Mouse (Mus musculus) midbrain, postnatal 0 days (tissue): ENCODE results near the gene Slc1a2. TPM values are rescaled to one million over a fixed set of nuclear protein-coding genes. Genes with fewer than 3 reads are reported as not detected.

Source experiments
- ATAC-seq: fragments of 200-750 bp; cut with Nextera tagmentation; 2 replicates; pipeline ENCODE4 v1.8.0; 2017; ENCODE audit warnings: moderate number of reproducible peaks, mild to moderate bottlenecking, moderate TSS enrichment, moderate library complexity; ENCODE audit not compliant: low FRiP score
- DNase-seq: peaks from one replicate; pipeline ENCODE4 v3.0.0-alpha.2; 2015; ENCODE audit warnings: low spot score
- H3K27ac ChIP-seq: fragments of 300-500 bp; sonication (generic); 2 replicates; pipeline ENCODE4 v1.5.1; 2014; ENCODE audit warnings: low read depth, mild to moderate bottlenecking, low read length, mixed read lengths
- H3K27me3 ChIP-seq: fragments of 300-500 bp; sonication (generic); 2 replicates; pipeline ENCODE4 v1.6.1; 2014; ENCODE audit warnings: low read length, control low read depth, mixed read lengths; ENCODE audit not compliant: insufficient read depth
- H3K36me3 ChIP-seq: fragments of 300-500 bp; sonication (generic); 2 replicates; pipeline ENCODE4 v1.6.1; 2014; ENCODE audit warnings: low read length, control low read depth, mixed read lengths; ENCODE audit not compliant: insufficient read depth
- H3K4me1 ChIP-seq: fragments of 300-500 bp; sonication (generic); 2 replicates; pipeline ENCODE4 v1.6.1; 2014; ENCODE audit warnings: mild to moderate bottlenecking, control low read depth, antibody characterized with exemption, low read length, mixed read lengths; ENCODE audit not compliant: insufficient read depth
- H3K4me2 ChIP-seq: fragments of 300-500 bp; sonication (generic); 2 replicates; pipeline ENCODE4 v1.6.1; 2014; ENCODE audit warnings: low read depth, mild to moderate bottlenecking, low read length, mixed read lengths; ENCODE audit not compliant: poor library complexity, severe bottlenecking
- H3K4me3 ChIP-seq: fragments of 300-500 bp; sonication (generic); 2 replicates; pipeline ENCODE4 v1.5.1; 2014; ENCODE audit warnings: low read depth, mild to moderate bottlenecking, low read length, moderate library complexity
- H3K9ac ChIP-seq: fragments of 300-500 bp; sonication (generic); replicated peaks from 2 replicates; pipeline ENCODE4 v1.6.1; 2014; ENCODE audit warnings: mild to moderate bottlenecking, low read length, moderate library complexity, mixed read lengths; ENCODE audit not compliant: poor library complexity, severe bottlenecking
- H3K9me3 ChIP-seq: fragments of 300-500 bp; sonication (generic); 2 replicates; pipeline ENCODE4 v1.6.1; 2016; ENCODE audit warnings: low read length, control low read depth
- CTCF ChIP-seq: IDR thresholded peaks from 2 replicates; pipeline ENCODE4 v1.5.1; 2016; ENCODE audit warnings: antibody characterized with exemption, mild to moderate bottlenecking
- WGBS: fragments of 180-500 bp; shearing (Covaris S2); extraction: QIAGEN DNeasy Blood & Tissue Kit; methylation state at CpG from one replicate; pipeline ENCODE4 v1.1.7; 2014; 5-methylcytosine and 5-hydroxymethylcytosine counted together
- polyA plus RNA-seq: library from polyadenylated mRNA; unstranded; fragments of >200 nt; fragmentation: Nextera tagmentation; extraction: Ambion mirVana; gene quantifications from 2 replicates; pipeline ENCODE4 v1.2.1, GENCODE M21; 2015
- total RNA-seq: library from RNA; depleted of rRNA; stranded (reverse); fragments of >200 nt; gene quantifications from 2 replicates; pipeline ENCODE4 v1.2.3, GENCODE M21; 2014

The Slc1a2 gene
- total and polyA plus RNA-seq, 2 experiments from 2014 or later: 15.7 to 102 TPM

DNA sequence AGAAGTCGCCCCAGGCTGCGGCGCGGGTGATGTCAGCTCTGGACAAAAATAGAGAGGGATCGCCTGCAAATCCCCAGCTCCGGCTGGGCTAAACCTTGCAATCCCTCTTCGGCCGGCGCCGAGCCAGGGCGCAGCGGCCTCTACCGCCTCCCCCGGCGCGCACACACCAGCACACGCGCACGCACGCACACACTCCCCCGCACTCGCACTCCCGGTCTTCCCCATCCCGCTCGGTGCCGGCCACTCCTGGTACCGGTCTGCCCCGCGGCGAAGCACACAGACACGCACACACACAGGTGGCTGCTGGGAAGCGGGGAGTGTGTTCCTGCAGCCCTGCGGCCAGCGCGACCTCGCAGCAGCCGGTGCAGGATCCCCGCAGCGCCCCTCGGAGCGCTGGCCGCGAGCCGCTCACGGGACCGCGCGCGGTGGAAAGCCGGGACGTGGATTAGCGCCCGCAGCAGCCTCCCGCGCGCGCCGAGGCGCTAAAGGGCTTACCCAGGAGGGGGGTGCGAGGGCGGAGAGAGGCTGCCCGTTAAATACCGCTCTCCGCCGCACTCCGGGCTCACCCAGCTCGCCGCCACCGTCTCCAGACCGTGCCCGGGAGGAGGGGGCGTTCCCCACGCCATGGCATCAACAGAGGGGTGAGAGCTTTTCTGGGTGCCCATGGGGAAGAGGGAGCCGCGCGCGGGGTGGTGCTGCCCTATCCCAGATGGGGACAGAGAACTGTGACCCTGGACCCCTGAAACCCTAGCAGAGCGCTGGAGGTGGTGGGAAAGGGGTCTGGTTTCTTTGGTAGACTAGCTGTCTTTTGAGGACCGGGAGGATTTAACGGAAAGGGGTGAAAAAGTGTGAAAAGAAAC is 432 bp downstream of the Slc1a2 start:
- Histone ChIP-seq H3K9me3 (no peaks in the 10 kb centered on the region), H3K4me3 (peak overlapping the region; percentile 83), H3K36me3 (no peaks in the 10 kb centered on the region), H3K27me3 (no peaks in the 10 kb centered on the region), H3K4me2 (peak overlapping the region; percentile 87), H3K9ac (peak overlapping the region; percentile 79), H3K4me1 (peaks cover 25% of the 10 kb centered on the region; the same call in 1 of the 2 replicates), H3K27ac (peak overlapping the region; percentile 88)
- peak; percentile 60 for TF ChIP-seq CTCF
- DNase-seq (peak; percentile 86), ATAC-seq (peak; percentile 90)
- under 1% methylated on average over 49 of the region's 80 CpGs for WGBS

- no peak for TF ChIP-seq CTCF
- peak overlapping the region; percentile 88 for H3K27ac ChIP-seq
- H3K36me3 ChIP-seq: no peaks in the 10 kb centered on the region
- peak overlapping the region; percentile 87 for H3K4me2 ChIP-seq
- 1% methylated on average over 10 of the region's 10 CpGs for WGBS
- H3K4me3 ChIP-seq: peak overlapping the region; percentile 83
- peak overlapping the region; percentile 79 for H3K9ac ChIP-seq
- H3K4me1 ChIP-seq: peaks cover 25% of the 10 kb centered on the region; the same call in 1 of the 2 replicates
- no peaks in the 10 kb centered on the region for H3K27me3 ChIP-seq
- peak; percentile 61 for DNase-seq
- no peak for ATAC-seq
- H3K9me3 ChIP-seq: no peaks in the 10 kb centered on the region
These were observed 1.0 kb downstream of the Slc1a2 start for GRCm38 (mm10) chr2:102659521-102659830.

- Histone ChIP-seq H3K9ac (peak overlapping the region; percentile 52), H3K36me3 (no peaks in the 10 kb centered on the region), H3K4me2 (peak overlapping the region; percentile 87), H3K27me3 (no peaks in the 10 kb centered on the region), H3K4me1 (peaks cover 25% of the 10 kb centered on the region; the same call in 1 of the 2 replicates), H3K9me3 (no peaks in the 10 kb centered on the region), H3K4me3 (peak overlapping the region; percentile 83), H3K27ac (no peak overlapping the region)
- peak; percentile 60 for DNase-seq
- TF ChIP-seq CTCF: peak; percentile 64
- WGBS: 33% methylated on average over 2 of the region's 2 CpGs
- no peak for ATAC-seq
These were observed 2.6 kb downstream of the Slc1a2 start for GRCm38 (mm10) chr2:102661052-102661451.

DNA sequence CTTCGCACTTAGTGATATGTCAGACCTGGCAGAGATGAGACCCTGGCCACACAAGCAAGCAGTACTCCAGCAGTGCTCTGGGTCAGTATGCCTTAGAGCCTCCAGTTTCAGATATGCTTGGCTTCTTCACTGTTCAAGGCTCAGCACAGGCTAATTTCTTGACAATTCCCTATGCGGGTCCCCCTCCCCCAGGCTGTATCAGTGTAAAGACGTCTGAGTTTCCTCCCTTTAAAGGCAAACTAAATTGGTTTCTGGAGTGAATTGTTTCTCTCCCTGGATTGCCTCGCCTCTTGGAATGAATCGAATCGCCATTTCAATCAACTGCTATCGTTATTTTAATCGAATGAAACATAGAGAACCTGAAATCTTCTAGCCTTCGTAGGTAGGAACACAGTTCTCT is 4.5 kb downstream of the Slc1a2 start:
- no peaks in the 10 kb centered on the region for H3K27me3 ChIP-seq
- DNase-seq (no peak), ATAC-seq (no peak)
- peak overlapping the region; percentile 7; the same call in 1 of the 2 replicates for H3K27ac ChIP-seq
- no peak for TF ChIP-seq CTCF
- peak overlapping the region; percentile 87 for H3K4me2 ChIP-seq
- H3K4me1 ChIP-seq: peaks cover 19% of the 10 kb centered on the region; the same call in 1 of the 2 replicates
- H3K4me3 ChIP-seq: peak overlapping the region; percentile 18; the same call in 1 of the 2 replicates
- no peaks in the 10 kb centered on the region for H3K9me3 ChIP-seq
- H3K9ac ChIP-seq: no peak overlapping the region; the same call in 1 of the 2 replicates
- no peaks in the 10 kb centered on the region for H3K36me3 ChIP-seq
- 28% methylated on average over 9 of the region's 9 CpGs for WGBS

DNA sequence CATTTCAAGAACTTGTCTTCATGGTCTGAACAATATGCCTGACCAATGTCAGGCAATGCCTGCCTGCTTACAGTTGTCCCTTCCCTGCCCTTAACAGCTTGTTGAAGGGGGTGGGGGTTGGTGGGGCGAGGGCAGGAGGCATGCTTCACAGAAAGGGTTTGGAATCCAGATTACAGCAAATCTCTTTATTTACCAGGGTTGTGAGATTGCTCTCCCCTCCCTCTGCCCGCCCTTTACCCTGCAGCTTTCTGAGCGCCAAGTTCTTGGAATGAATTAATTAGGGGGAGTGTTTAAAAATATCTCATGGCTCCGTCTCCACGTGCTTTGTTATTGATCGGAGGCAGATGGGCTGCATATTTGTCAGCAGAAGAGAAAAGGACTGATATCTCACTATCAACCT is 4.9 kb downstream of the Slc1a2 start:
- no peak overlapping the region; the same call in 1 of the 2 replicates for H3K27ac ChIP-seq
- DNase-seq (no peak), ATAC-seq (no peak)
- peak overlapping the region; percentile 87 for H3K4me2 ChIP-seq
- no peaks in the 10 kb centered on the region for H3K9me3 ChIP-seq
- H3K36me3 ChIP-seq: no peaks in the 10 kb centered on the region
- WGBS: 9% methylated on average over 6 of the region's 6 CpGs
- H3K27me3 ChIP-seq: no peaks in the 10 kb centered on the region
- H3K9ac ChIP-seq: no peak overlapping the region; the same call in 1 of the 2 replicates
- peak overlapping the region; percentile 18; the same call in 1 of the 2 replicates for H3K4me3 ChIP-seq
- H3K4me1 ChIP-seq: peaks cover 19% of the 10 kb centered on the region; the same call in 1 of the 2 replicates
- no peak for TF ChIP-seq CTCF

DNA sequence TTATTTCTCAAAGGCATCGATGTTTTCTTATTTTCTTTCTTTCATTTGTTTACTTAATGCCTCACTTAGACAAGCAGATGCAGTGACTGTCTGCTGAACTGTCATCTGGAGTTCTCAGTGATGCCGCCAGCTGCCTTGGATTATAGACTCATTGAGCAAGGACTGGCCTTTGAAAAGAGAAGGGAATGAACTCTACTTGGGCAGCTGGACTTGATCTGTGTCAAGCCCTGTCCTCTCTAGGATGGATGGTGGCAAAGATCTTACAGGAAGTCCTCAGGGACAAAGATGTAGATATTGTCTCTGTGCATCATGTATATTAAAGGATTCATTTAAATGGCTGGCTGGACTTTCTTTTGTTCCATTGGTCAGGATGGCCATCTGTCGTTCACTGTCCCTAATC is 5.4 kb downstream of the Slc1a2 start:
- 25% methylated on average over 3 of the region's 3 CpGs for WGBS
- Histone ChIP-seq H3K27me3 (no peaks in the 10 kb centered on the region), H3K27ac (no peak overlapping the region), H3K9me3 (no peaks in the 10 kb centered on the region), H3K36me3 (no peaks in the 10 kb centered on the region), H3K4me1 (peaks cover 19% of the 10 kb centered on the region; the same call in 1 of the 2 replicates), H3K4me2 (peak overlapping the region; percentile 87; the same call in 1 of the 2 replicates), H3K9ac (no peak overlapping the region), H3K4me3 (no peak overlapping the region)
- no peak for TF ChIP-seq CTCF
- DNase-seq (peak; percentile 41), ATAC-seq (no peak)
